Mouse (Mus musculus) heart, postnatal 0 days (tissue): ENCODE results near the gene Bcr. TPM values are rescaled to one million over a fixed set of nuclear protein-coding genes. Genes with fewer than 3 reads are reported as not detected.

Experiments
- ATAC-seq: fragments of 200-750 bp; cut with Nextera tagmentation; 2 replicates; pipeline ENCODE4 v1.8.0; 2017; ENCODE audit warnings: low read depth, moderate number of reproducible peaks, moderate library complexity; ENCODE audit not compliant: insufficient read depth
- DNase-seq: peaks from one replicate; pipeline ENCODE4 v3.0.0-alpha.2; 2016; ENCODE audit warnings: low spot score
- H3K27ac ChIP-seq: fragments of 300-500 bp; sonication (generic); 2 replicates; pipeline ENCODE4 v1.5.1; 2014; ENCODE audit warnings: low read depth, mild to moderate bottlenecking
- H3K27me3 ChIP-seq: fragments of 300-500 bp; sonication (generic); 2 replicates; pipeline ENCODE4 v1.6.1; 2014; ENCODE audit warnings: low read length, mixed read lengths; ENCODE audit not compliant: control insufficient read depth, insufficient read depth
- H3K36me3 ChIP-seq: fragments of 300-500 bp; sonication (generic); replicated peaks from 2 replicates; pipeline ENCODE4 v1.6.1; 2014; ENCODE audit warnings: low read length, mixed read lengths; ENCODE audit not compliant: control insufficient read depth, insufficient read depth
- H3K4me1 ChIP-seq: fragments of 300-500 bp; sonication (generic); 2 replicates; pipeline ENCODE4 v1.6.1; 2014; ENCODE audit warnings: antibody characterized with exemption; ENCODE audit not compliant: control insufficient read depth, insufficient read depth
- H3K4me2 ChIP-seq: fragments of 300-500 bp; sonication (generic); 2 replicates; pipeline ENCODE4 v1.6.1; 2014; ENCODE audit warnings: low read depth, mild to moderate bottlenecking, low read length, moderate library complexity
- H3K4me3 ChIP-seq: fragments of 300-500 bp; sonication (generic); 2 replicates; pipeline ENCODE4 v1.5.1; 2014; ENCODE audit warnings: low read depth, low read length
- H3K9ac ChIP-seq: fragments of 300-500 bp; sonication (generic); replicated peaks from 2 replicates; pipeline ENCODE4 v1.6.1; 2014; ENCODE audit warnings: low read depth, low read length, mixed read lengths
- H3K9me3 ChIP-seq: fragments of 300-500 bp; sonication (generic); replicated peaks from 2 replicates; pipeline ENCODE4 v1.6.1; 2016; ENCODE audit warnings: low read length; ENCODE audit not compliant: control insufficient read depth
- CTCF ChIP-seq: IDR thresholded peaks from 2 replicates; pipeline ENCODE4 v1.5.1; 2016; ENCODE audit warnings: antibody characterized with exemption, control low read depth, low read depth
- EP300 ChIP-seq: IDR thresholded peaks from 2 replicates; pipeline ENCODE4 v1.6.1; 2016; ENCODE audit warnings: antibody characterized with exemption, low read depth
- whole genome bisulfite sequencing: fragments of 180-500 bp; shearing (Covaris S2); extraction: QIAGEN DNeasy Blood & Tissue Kit; methylation state at CpG from one replicate; pipeline ENCODE4 v1.1.7; 2014; 5-methylcytosine and 5-hydroxymethylcytosine counted together
- polyA plus RNA-seq: library from polyadenylated mRNA; unstranded; fragments of >200 nt; fragmentation: Nextera tagmentation; extraction: Ambion mirVana; gene quantifications from 2 replicates; pipeline ENCODE4 v1.2.1, GENCODE M21; 2015
- total RNA-seq: library from RNA; depleted of rRNA; stranded (reverse); fragments of >200 nt; gene quantifications from 2 replicates; pipeline ENCODE4 v1.2.3, GENCODE M21; 2014; ENCODE audit warnings: low replicate concordance

Gene Bcr
- total and polyA plus RNA-seq, 2 experiments from 2014 or later: 9.3 to 12.1 TPM

DNA sequence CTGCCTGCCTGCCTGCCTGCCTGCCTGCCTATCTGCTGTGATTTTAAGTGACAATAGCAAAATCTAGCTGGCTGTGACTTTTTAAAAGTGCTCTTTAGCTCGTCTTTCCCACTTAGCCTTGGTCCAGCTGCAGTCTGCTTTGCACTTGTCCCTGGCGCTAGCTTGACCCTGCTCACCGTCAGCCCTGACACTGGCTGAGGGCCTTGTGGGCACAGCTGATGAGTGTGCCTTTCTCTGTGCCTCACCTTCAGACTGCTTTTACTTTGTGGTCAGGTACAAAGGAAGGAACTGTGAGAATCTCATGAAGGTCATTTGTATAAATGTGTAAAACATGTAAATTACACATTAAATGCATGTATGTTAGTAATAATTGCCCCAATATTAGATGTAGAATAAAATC, 163.8 kb downstream of the Bcr start:
- ATAC-seq (no peak), DNase-seq (no peak)
- Histone ChIP-seq H3K27ac (peak overlapping the region; percentile 48; the same call in 1 of the 2 replicates), H3K9me3 (no peaks in the 10 kb centered on the region), H3K4me3 (no peak overlapping the region), H3K4me1 (peaks cover 37% of the 10 kb centered on the region), H3K9ac (no peak overlapping the region), H3K4me2 (no peak overlapping the region), H3K27me3 (no peaks in the 10 kb centered on the region), H3K36me3 (no peaks in the 10 kb centered on the region)
- WGBS: 51% methylated on average over 3 of the region's 3 CpGs
- no peak for TF ChIP-seq CTCF
- no peak for TF ChIP-seq EP300

DNA sequence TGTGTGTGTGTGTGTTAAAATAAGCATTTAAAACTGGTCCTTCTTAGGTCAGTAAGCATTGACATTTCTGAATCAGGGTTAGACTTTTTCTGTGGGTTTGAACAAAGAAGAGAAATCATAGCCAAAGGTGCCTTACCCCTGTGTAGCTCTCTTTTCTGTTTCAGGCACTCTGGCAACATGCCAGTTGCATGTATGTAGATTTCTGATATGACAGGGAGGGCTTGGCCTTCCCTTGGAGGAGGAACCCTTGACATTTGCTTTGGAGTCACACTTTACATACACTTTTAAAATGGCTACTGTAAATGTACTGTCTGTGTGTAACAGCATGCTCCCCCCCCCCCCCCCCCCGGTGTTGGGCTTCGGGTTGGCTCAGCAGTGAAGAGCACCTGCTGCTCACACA, 164.2 kb downstream of the Bcr start:
- Histone ChIP-seq H3K4me3 (no peak overlapping the region), H3K9me3 (no peaks in the 10 kb centered on the region), H3K36me3 (no peaks in the 10 kb centered on the region), H3K9ac (no peak overlapping the region), H3K27me3 (no peaks in the 10 kb centered on the region), H3K4me2 (no peak overlapping the region), H3K27ac (no peak overlapping the region), H3K4me1 (peaks cover 35% of the 10 kb centered on the region)
- no peak for ATAC-seq
- TF ChIP-seq CTCF: no peak
- no peak for TF ChIP-seq EP300
- WGBS: 40% methylated on average over 1 of the region's 2 CpGs
- no peak for DNase-seq

DNA sequence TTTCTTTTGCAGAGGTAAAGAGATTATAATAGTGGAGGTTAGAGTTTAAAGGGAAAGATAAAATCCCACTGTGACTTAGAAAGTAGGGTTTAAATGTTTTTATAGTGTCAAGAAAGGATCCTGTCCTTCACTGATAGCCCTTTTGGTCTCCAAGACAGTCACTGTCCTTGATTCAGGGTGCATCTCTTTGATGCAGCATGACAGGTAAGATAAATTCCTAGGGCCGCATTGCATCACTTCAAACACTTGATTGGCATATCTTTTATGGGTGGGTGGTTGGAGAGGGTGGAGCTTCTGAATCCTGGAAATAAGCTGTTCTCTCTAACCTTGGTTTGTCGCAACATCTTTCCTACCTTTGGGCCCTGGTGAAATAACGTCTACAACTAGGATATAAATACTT, 167.0 kb downstream of the Bcr start:
- H3K27ac ChIP-seq: no peak overlapping the region
- DNase-seq (no peak), ATAC-seq (no peak)
- no peak overlapping the region for H3K4me2 ChIP-seq
- WGBS: 86% methylated on average over 3 of the region's 3 CpGs
- peaks cover 11% of the 10 kb centered on the region for H3K36me3 ChIP-seq
- H3K27me3 ChIP-seq: no peaks in the 10 kb centered on the region
- no peak for TF ChIP-seq CTCF
- no peak for TF ChIP-seq EP300
- H3K9ac ChIP-seq: no peak overlapping the region
- H3K4me3 ChIP-seq: no peak overlapping the region
- peaks cover 11% of the 10 kb centered on the region; the same call in 1 of the 2 replicates for H3K4me1 ChIP-seq
- H3K9me3 ChIP-seq: no peaks in the 10 kb centered on the region

DNA sequence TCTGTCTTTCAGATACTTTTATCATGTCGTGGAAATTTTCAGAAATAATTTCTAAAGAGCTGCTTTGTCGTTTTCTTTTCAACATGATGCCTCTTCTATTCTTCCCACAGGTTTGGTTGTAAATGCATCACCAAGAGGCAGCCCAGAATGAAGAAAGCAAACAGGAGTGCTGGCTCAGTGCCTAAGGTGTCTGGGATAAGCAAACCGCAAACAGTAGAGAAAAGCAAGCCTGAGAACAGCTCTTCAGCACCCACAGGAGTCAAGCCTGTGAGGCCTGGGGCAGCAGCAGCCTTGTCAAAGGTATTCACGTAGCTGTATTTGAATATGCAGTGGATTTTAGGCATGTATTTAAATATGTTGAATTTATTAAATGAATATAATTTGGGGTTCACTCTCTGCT, 170.2 kb downstream of the Bcr start:
- Histone ChIP-seq H3K9ac (no peak overlapping the region), H3K36me3 (peaks cover 22% of the 10 kb centered on the region), H3K4me3 (no peak overlapping the region), H3K4me1 (no peaks in the 10 kb centered on the region), H3K27me3 (no peaks in the 10 kb centered on the region), H3K9me3 (no peaks in the 10 kb centered on the region), H3K27ac (no peak overlapping the region), H3K4me2 (no peak overlapping the region)
- ATAC-seq (no peak), DNase-seq (no peak)
- TF ChIP-seq EP300: no peak
- no peak for TF ChIP-seq CTCF
- WGBS: 69% methylated on average over 4 of the region's 4 CpGs

DNA sequence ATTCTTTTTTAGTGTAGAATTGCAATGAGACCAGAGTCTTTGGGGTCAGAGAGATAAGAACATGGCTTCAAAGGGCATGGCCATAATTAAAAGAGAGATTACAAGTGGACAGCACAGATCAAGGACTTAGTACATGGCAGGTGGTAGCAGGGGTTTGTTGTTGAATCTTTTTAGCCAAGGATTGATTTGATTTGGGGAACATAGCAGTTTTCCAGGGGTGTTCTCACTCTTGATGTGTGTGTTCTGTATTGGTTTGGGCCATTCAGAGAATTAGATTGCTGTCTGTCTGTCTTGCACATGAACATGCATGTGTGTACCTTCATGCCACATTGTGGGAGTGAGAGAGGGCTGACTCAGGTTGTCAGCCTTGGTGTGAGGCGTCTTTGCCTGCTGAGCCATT, 171.5 kb downstream of the Bcr start:
- Histone ChIP-seq H3K27ac (no peak overlapping the region), H3K4me3 (no peak overlapping the region), H3K4me1 (no peaks in the 10 kb centered on the region), H3K27me3 (no peaks in the 10 kb centered on the region), H3K9me3 (no peaks in the 10 kb centered on the region), H3K36me3 (peaks cover 22% of the 10 kb centered on the region), H3K4me2 (no peak overlapping the region), H3K9ac (no peak overlapping the region)
- WGBS: 89% methylated on average over 1 of the region's 1 CpGs
- TF ChIP-seq EP300 (no peak), CTCF (no peak)
- no peak for ATAC-seq
- DNase-seq: no peak

DNA sequence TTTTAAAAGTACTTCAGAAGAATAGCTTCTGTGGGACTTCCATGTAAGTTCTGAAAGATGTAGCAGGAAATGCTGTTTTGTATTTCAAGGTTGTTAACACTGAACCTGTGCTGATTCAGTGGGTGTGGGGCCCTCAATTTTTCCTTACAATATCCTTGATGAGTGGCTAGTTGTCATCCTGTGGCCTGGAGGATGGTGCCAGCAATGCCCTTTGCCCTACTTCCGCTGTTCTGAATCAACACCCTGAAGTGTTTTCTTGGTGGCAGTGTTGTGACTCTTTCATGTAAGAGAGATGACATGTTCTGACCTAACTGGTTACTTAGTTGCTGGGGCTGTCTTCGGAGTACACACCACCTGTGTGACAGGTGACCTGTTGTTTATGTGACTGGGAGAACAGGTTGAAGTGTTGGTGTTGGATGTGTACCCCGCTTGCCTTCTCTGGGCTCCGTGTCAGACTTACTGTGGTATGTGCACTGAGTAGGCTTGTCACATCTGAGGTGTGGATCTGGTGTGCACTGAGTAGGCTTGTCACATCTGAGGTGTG, 172.3 kb downstream of the Bcr start:
- 97% methylated on average over 4 of the region's 4 CpGs for WGBS
- H3K36me3 ChIP-seq: peaks cover 22% of the 10 kb centered on the region
- ATAC-seq (no peak), DNase-seq (no peak)
- TF ChIP-seq EP300 (no peak), CTCF (no peak)
- no peaks in the 10 kb centered on the region for H3K4me1 ChIP-seq
- no peak overlapping the region for H3K9ac ChIP-seq
- no peak overlapping the region for H3K4me2 ChIP-seq
- H3K27ac ChIP-seq: no peak overlapping the region
- no peaks in the 10 kb centered on the region for H3K27me3 ChIP-seq
- no peaks in the 10 kb centered on the region for H3K9me3 ChIP-seq
- H3K4me3 ChIP-seq: no peak overlapping the region
